Mouse (Mus musculus) lung, adult 2 months (tissue): ENCODE measurements at regions not wholly inside any gene's neighbourhood (a gene's known extent, or its start where the extent isn't known, plus 50 kb on each side); places are given as distances from the start of the nearest gene placed in this dataset.

Experiments
- CTCF ChIP-seq: fragments of 200-500 bp; IDR thresholded peaks from 2 replicates; pipeline ENCODE4 v1.5.1; 2011; ENCODE audit warnings: mild to moderate bottlenecking, low read length, control low read depth; ENCODE audit not compliant: insufficient read depth
- POLR2A ChIP-seq: fragments of 200-500 bp; IDR thresholded peaks from 2 replicates; pipeline ENCODE4 v1.6.1; 2011; ENCODE audit warnings: low read depth, mild to moderate bottlenecking, control low read depth, low read length, borderline replicate concordance; ENCODE audit errors: extremely low read depth

DNA sequence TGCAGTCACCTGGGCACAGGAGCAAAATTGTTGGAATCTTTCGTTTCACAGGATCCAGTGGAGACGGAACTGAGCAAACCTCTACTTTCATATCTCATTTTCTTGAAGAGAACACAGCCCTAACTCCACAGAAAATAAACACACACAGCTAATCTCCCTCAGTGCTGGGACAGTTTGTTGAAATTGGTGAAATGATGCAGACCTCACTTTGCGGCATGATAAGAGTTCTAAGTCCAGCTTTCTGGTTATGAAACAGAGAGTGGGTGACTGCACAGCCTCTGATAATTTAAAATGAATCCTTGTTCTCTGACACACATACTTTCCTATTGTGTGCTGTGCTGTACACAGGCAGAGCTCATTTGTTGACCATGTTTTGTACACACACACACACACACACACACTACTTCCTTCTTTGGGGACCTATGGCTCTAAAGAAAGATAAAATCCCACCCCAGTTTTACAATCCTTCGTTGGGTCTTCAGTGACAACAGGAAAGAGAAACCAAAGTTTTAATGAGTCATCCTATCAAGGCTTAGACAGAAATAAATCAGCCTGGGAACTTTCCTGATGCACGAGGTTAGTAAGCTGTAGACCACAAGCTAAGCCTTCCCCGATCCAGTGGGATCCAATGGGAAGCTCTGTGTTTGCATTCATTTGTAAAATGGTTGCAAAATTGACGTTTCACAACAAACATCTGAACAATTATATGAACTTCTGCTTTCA, 125.3 kb upstream of the Tbx20 start:
- TF ChIP-seq CTCF (no peak), POLR2A (no peak)
